Mouse (Mus musculus): Measurements from ENCODE around the gene Ssmem1.

The Ssmem1 gene

GRCm38 (mm10) chr6:30509265-30510239 is at the start of gene Ssmem1, which contains the start of gene Tmem209:
TSS of gene Ssmem1 (plus strand) at chr6:30509849.
TSS of gene Tmem209 (minus strand) at chr6:30509783.
- DNase-seq (ENCODE audit: low spot score), result peak; percentile 99

- DNase-seq (ENCODE audit: low spot score), result peak; percentile 45
Measured at GRCm38 (mm10) chr6:30460750-30461446, 48.8 kb upstream of the Ssmem1 start.

DNA sequence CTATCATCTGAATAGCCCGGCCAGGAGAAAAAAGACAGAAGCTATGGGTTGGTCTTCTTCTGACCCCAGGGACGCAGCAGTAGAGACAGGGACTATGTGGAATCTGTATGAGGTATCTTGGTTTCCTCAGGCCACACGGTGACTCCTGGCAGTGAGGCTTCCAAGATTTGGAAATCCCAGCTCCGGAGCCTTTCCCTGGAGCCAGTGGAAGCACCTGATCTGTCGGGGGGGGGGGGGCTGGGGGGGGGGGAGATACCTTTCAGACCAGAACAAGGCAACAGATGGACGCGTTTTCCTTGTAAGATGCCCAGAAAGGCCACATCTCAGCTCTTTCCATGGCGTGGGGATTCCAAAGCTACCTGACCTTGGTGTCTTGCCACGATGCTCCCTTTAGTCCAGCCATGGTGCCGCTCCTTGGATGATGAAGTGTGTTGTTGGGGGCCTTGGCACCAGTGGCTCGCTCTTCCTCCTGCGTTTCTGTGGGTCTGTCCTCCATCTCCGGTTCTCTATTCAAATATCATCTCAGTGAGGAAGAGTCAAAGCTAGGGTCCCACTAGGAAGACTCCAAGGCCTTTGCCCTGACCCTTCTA is 47.8 kb upstream of the Ssmem1 start:
- no peak for DNase-seq (ENCODE audit: low spot score)

GRCm38 (mm10) chr6:30462822-30463221 is 46.8 kb upstream of the Ssmem1 start:
- DNase-seq (ENCODE audit: low spot score), result no peak

DNA sequence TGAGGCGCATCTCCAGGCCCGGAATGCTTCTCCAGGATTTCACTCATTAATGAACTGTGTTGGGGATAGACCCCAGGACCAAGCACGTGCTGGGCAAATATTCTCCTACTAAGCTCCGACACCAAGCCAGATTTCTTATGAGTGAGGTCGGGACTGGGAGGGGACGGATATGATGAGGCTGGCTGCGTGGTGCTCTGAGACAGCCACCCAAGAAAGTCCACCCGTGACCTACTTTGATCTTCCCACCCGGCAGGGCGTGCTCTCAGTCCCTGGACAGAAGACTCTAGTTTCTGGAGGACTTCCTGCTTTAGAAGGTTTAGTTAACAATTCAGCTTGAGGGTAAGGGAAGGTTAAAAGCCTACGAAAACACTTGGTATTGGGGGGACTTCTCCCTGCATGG is 44.1 kb upstream of the Ssmem1 start:
- DNase-seq (ENCODE audit: low spot score), result no peak

DNA sequence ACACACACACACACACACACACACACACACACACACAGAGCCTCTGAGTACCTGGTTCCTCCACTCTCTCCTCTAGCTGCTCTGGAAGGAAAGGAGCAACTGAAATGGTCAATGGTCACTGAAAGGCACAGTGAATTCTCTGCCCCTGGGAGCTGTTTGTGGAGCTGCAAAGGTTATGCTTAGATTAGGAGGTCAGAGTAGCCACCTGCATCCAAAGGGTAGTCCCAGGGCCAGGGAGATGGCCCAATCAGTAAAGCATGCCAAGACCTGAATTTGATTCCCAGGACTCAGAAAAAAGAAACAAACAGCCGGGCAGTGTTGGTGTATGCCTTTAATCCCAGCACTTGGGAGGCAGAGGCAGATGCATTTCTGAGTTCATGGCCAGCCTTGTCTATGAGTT is 41.6 kb upstream of the Ssmem1 start:
- no peak for DNase-seq (ENCODE audit: low spot score)

DNA sequence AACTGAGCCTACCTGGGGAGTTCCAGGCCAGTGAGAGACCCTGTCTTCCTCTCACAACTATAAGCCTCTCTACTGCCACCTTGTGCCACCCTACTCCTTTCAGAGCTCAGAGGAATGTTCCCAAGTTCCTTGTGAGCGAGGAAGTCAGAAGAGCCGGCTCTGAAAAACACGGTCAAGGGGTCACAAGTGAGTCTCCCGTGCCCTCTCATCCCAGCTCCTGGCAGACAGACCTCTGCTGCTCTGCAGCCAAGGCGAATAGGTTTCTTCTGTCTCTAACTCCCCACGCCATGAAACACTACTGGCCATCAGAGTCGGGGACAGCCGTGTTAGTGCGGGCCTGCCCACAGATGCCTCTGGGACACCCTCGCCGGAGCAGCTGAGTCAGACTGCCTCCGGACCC is 41.0 kb upstream of the Ssmem1 start:
- no peak for DNase-seq (ENCODE audit: low spot score)

GRCm38 (mm10) chr6:30469370-30469769 is 40.3 kb upstream of the Ssmem1 start:
- no peak for DNase-seq (ENCODE audit: low spot score)

- no peak for DNase-seq (ENCODE audit: low spot score)
Measured at GRCm38 (mm10) chr6:30471706-30472105, 37.9 kb upstream of the Ssmem1 start.

DNA sequence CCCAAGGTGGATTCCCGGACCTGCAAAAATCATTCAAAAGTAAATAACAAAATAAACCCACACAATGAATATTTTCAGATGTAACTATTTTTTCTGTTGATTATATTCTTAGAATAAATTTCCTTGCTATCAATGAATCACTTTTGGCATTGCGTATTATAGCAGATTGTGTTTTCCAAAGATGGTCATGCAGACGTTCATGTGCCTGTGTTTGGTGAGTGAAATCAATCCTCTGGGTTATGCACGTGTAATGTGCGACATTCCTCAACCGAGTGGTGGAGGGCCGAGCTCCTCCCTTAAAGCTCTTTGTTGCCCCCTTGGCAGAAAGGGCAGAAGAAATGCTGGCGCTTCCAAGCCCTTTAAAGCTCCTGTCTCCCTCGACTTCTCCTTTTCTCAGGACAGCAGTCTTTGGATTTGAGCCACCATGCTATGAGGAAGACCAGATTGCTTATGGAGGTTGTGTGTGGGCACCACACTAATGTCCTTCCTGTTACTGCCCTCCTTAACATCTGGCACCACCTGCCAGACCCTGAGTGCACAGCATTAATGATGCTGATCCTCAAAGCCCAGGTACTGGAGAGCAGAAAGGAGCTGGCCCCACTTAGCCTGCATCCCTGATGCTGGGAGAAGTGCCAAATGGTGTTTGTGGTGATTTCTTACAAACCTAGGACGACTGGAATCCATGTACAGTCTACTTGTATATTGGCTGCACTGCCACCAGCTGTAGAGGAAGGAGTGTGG is 33.5 kb upstream of the Ssmem1 start:
- no peak for DNase-seq (ENCODE audit: low spot score)

DNA sequence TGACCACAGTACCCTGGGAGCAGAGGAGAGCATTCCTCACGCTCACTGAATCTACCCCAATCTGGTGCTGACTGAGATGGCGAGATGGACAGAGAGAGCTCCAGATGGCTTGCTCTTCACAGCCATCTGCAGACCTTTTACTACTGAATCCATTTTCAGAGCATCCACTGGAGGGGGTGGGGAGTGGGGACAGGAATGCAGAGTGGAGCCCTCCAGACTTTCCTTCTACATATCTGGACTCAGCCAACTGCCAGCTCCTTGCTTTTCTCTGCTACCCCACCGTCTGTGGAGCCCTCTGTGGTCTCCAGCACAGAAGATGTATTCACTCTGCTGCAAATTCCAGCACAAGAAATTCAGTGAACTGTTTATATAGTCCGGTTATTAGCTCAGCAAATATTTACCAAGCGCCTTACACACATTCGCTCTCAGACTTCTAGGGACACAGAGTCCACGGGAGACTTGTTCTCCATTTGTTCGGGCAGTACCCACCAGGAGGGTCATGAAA is 32.4 kb upstream of the Ssmem1 start:
- DNase-seq (ENCODE audit: low spot score), result no peak

GRCm38 (mm10) chr6:30477784-30478183 is 31.9 kb upstream of the Ssmem1 start:
- no peak for DNase-seq (ENCODE audit: low spot score)

GRCm38 (mm10) chr6:30479418-30479817 is 30.2 kb upstream of the Ssmem1 start:
- no peak for DNase-seq (ENCODE audit: low spot score)

- DNase-seq (ENCODE audit: low spot score), result no peak
Measured at GRCm38 (mm10) chr6:30482908-30483307, 26.7 kb upstream of the Ssmem1 start.

DNA sequence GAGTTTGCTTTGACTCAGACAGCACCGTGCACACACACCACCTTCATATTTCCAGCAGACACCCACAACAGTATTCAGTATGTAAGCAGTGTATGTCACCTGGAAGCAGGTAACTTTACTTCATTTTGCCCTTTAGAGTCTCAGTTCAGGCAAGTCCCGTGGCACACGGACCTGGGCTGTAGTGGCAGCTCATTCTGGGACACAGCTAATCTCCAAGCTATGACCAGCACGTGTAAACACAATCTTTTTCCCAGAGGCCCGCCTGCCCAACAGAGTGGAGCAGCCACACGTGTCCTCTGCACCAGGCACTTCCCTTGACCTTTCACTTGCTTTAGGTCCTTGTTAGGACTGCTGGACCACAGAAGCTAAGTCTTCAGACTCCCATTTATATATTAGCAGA is 23.1 kb upstream of the Ssmem1 start:
- DNase-seq (ENCODE audit: low spot score), result no peak

- DNase-seq (ENCODE audit: low spot score), result peak; percentile 39
Measured at GRCm38 (mm10) chr6:30499049-30499448, 10.6 kb upstream of the Ssmem1 start.

DNA sequence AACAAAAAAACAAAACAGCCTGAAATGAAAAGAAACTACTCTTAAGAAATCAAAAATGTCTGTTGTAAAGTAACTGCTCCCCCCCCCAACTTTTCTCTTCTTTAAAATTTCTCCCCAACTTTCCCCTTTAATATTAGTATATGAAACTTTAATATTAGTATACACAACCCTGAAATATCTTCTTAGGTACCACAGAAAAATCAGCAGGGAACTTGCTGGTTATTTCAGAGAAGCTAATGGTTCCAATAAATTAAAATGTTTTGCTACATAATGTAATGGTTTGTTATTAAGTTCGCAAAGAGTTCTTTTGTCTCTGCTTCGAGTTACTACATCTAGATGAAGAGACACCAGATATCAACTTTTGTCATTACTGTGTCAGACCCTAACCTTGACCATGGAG is 825 bp upstream of the Ssmem1 start:
- DNase-seq (ENCODE audit: low spot score), result no peak

DNA sequence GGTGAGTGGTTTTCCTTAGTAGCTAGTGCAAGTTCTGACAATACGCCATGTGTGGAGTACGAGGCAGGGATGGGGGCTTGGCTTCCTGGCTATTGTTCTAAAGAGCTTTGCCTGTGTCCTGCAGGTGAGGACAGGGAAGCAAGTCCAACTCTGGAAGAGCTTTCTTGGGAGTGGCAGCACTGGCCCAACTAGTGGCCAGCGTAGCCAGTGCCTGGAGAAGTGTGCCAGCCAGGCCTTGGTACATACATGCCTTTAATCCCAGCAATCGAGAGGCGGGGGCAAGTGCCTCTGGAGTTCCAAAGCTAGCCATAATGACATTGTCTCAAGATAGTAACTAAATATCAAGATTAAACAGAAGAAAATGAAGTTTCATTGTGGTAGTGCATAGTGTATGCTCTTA is 642 bp downstream of the Ssmem1 start:
- no peak for DNase-seq (ENCODE audit: low spot score)

DNA sequence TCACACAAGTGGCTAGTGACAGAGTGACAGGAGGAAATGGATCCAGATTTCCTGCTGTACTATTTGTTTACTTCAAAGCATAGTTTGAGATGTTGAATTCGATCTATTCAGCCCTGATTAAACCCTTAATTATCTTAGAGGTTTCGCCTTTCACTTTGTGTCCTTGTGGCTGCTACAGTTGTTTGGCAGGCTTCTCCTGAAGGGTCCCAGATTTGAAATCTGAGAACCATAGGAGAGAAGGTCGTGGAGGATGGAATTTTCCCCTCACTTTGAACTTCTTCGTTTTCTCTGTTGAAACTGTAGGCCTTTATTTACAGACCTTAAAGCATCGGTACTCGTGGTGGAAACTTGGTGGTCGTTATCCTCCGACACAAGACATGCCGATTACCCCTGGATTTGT is 4.6 kb downstream of the Ssmem1 start:
- DNase-seq (ENCODE audit: low spot score), result no peak

DNA sequence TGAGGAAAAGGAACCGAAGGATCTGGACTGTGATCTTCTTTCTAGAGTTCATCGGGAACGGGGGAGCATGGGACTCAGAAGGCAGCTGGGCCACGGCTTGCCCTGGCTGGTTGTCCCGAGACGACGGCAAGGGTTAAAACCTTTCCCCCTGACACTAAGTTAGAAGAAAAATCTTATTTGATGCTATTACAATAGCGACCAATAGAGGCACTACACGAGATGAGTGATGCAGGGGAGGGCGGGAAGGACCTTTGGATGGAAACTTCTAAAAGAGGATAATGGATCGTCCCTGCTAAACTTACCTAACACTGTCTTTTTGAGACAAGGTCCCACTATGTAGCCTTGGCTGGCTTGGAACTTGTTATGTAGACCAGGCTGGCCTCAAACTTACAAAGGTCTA is 10.8 kb downstream of the Ssmem1 start:
- no peak for DNase-seq (ENCODE audit: low spot score)

DNA sequence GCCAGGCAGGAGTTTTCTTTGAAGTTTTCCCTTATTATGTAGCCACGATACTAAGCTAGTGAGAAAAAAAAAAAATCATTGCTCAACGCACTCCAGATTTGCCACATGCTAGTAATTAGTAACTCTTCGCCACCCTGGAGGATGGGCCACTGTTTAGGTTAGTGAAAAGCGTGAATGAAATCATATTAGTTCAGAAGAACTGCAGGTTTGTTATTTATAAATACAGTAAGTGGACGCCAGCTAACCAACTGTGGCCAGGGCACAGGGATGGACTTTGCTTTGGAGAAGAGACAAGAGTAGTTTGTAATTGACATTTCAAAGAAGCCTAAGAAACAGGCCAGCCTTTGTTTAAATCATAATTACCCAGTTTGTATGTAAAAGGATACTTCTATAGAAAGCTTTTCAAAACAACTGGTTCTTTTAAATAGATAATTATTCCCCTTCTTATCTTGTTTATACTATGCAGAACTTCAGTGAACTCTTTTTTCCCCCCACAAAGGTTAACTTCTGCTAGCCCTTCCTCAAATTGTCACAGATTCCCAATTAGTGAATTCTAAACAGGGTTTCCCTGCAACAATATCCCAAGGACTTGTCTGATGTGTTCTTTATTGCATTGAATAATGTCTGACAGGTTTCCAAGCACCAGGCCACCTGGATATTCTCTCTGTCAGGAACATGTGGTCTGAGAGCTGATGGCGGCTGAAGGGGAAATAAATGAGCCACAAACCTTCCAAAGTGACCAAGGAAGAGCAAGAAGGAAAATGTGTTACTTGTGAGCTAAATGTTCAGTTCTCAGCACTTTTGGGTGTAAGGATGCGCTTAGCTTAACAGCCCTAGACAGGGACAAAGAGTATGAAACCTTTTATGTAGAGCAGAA is 16.0 kb downstream of the Ssmem1 start:
- DNase-seq (ENCODE audit: low spot score), result no peak
